Mouse (Mus musculus) C2C12 (cell line): ENCODE measurements at regions not wholly inside any gene's neighbourhood (a gene's known extent, or its start where the extent isn't known, plus 50 kb on each side); places are given as distances from the start of the nearest gene placed in this dataset.

Experiments
- H3K27me3 ChIP-seq: one replicate; pipeline ENCODE4 v1.6.1; 2011; ENCODE audit not compliant: control insufficient read depth, insufficient read depth, insufficient read length
- H3K36me3 ChIP-seq: one replicate; pipeline ENCODE4 v1.6.1; 2011; ENCODE audit not compliant: control insufficient read depth, insufficient read depth
- H3K4me3 ChIP-seq: one replicate; pipeline ENCODE4 v1.5.1; 2011; ENCODE audit warnings: mild to moderate bottlenecking, control low read depth; ENCODE audit not compliant: poor library complexity, insufficient read depth, severe bottlenecking
- H3K79me2 ChIP-seq: one replicate; pipeline ENCODE4 v1.6.1; 2011; ENCODE audit not compliant: control insufficient read depth, insufficient read depth
- H3K79me3 ChIP-seq: one replicate; pipeline ENCODE4 v1.6.1; 2011; ENCODE audit warnings: low read depth, control low read depth
- H3ac ChIP-seq: one replicate; pipeline ENCODE3; 2011; ENCODE audit warnings: low read depth; ENCODE audit not compliant: control insufficient read depth, insufficient read length
- CEBPB ChIP-seq: IDR thresholded peaks from one replicate; pipeline ENCODE4 v1.6.1; 2011; ENCODE audit warnings: low read depth, mild to moderate bottlenecking, control low read depth, moderate library complexity
- CTCF ChIP-seq: IDR thresholded peaks from one replicate; pipeline ENCODE4 v1.5.1; 2011; ENCODE audit not compliant: control insufficient read depth, insufficient read depth, insufficient read length
- FOSL1 ChIP-seq: IDR thresholded peaks from one replicate; pipeline ENCODE4 v1.8.0; 2011; ENCODE audit warnings: mild to moderate bottlenecking, low read length; ENCODE audit not compliant: poor library complexity, insufficient read depth, severe bottlenecking
- MAX ChIP-seq: IDR thresholded peaks from one replicate; pipeline ENCODE4 v1.6.1; 2011; ENCODE audit warnings: mild to moderate bottlenecking, control low read depth
- MYOD1 ChIP-seq: IDR thresholded peaks from one replicate; pipeline ENCODE4 v1.6.1; 2011; ENCODE audit warnings: low read depth; ENCODE audit not compliant: control insufficient read depth, insufficient read length
- MYOG ChIP-seq: IDR thresholded peaks from one replicate; pipeline ENCODE4 v1.6.1; 2011; ENCODE audit not compliant: control insufficient read depth, insufficient read length; ENCODE audit errors: extremely low read depth
- USF1 ChIP-seq: IDR thresholded peaks from one replicate; pipeline ENCODE4 v1.6.1; 2011; ENCODE audit warnings: low read depth, mild to moderate bottlenecking, control low read depth, moderate library complexity
- microRNA-seq: library from miRNA; unstranded; fragments of <30 nt; microRNA quantifications from one replicate; pipeline ENCODE4, GENCODE M21; 2019; ENCODE audit warnings: borderline microRNAs expressed

- Histone ChIP-seq H3K79me3 (no peaks in the 10 kb centered on the region), H3K27me3 (no peaks in the 10 kb centered on the region), H3K36me3 (no peaks in the 10 kb centered on the region), H3K79me2 (no peaks in the 10 kb centered on the region), H3K4me3 (no peak overlapping the region), H3ac (no peak overlapping the region)
- no peak for TF ChIP-seq FOSL1
- no peak for TF ChIP-seq USF1
- TF ChIP-seq MYOD1 = no peak
- no peak for TF ChIP-seq MYOG
- no peak for TF ChIP-seq CEBPB
These were observed 52.8 kb upstream of the Camk1g start for GRCm38 (mm10) chr1:193422886-193423285.

- no peaks in the 10 kb centered on the region for H3K27me3 ChIP-seq
- H3K36me3 ChIP-seq = no peaks in the 10 kb centered on the region
- no peak overlapping the region for H3K4me3 ChIP-seq
- TF ChIP-seq CTCF (no peak), MAX (no peak), MYOG (no peak), FOSL1 (no peak), CEBPB (no peak), MYOD1 (no peak), USF1 (no peak)
- H3K79me2 ChIP-seq = no peaks in the 10 kb centered on the region
- H3K79me3 ChIP-seq = no peaks in the 10 kb centered on the region
- no peak overlapping the region for H3ac ChIP-seq
These were observed 51.7 kb upstream of the Camk1g start for GRCm38 (mm10) chr1:193421820-193422219.

GRCm38 (mm10) chr1:193421414-193421813 is 51.3 kb upstream of the Camk1g start:
- TF ChIP-seq MAX (no peak), CEBPB (no peak), MYOD1 (no peak), FOSL1 (no peak), USF1 (no peak), MYOG (no peak), CTCF (no peak)
- no peak overlapping the region for H3ac ChIP-seq

More at GRCm38 (mm10) chr1:193421414-193421813, 51.3 kb upstream of the Camk1g start:
- no peaks in the 10 kb centered on the region for H3K36me3 ChIP-seq
- H3K79me2 ChIP-seq = no peaks in the 10 kb centered on the region
- H3K27me3 ChIP-seq = no peaks in the 10 kb centered on the region
- H3K4me3 ChIP-seq = no peak overlapping the region
- no peaks in the 10 kb centered on the region for H3K79me3 ChIP-seq

Small RNA genes lying in the stretch of these regions (microRNA-seq; reads per million reads assigned to microRNA genes)
- gene Mir205 = 10.2 reads per million, percentile 59 among the genes with 10 or more reads in this experiment
